Mouse (Mus musculus) stomach, postnatal 0 days (tissue): ENCODE results near the gene Tex46.

Experiments
- CTCF ChIP-seq: IDR thresholded peaks from 2 replicates; pipeline ENCODE4 v1.5.1; 2016; ENCODE audit warnings: antibody characterized with exemption, low read depth, mild to moderate bottlenecking, moderate library complexity
- EP300 ChIP-seq: optimal IDR thresholded peaks from 2 replicates; pipeline ENCODE3; 2016; ENCODE audit warnings: antibody characterized with exemption

GRCm38 (mm10) chr4:136598268-136598876, 11.9 kb upstream of the Tex46 start:
- TF ChIP-seq CTCF (no peak), EP300 (no peak)
